Mouse (Mus musculus) adrenal gland, adult (tissue): ENCODE measurements at regions not wholly inside any gene's neighbourhood (a gene's known extent, or its start where the extent isn't known, plus 50 kb on each side); places are given as distances from the start of the nearest gene placed in this dataset.

Source experiments
- DNase-seq, 2 experiments: peaks; one replicate each; pipeline ENCODE4 v3.0.0; 2022 to 2023; ENCODE audit warnings: low spot score in 1 of 2; ENCODE audit not compliant: inconsistent age in 2 of 2

- DNase-seq: peak in 1 of 2 experiments; percentile 20
These were observed 100.6 kb upstream of the Trpc6 start for GRCm38 (mm10) chr9:8443315-8443714.

- DNase-seq: no peak
These were observed 92.5 kb upstream of the Trpc6 start for GRCm38 (mm10) chr9:8451471-8451870.

GRCm38 (mm10) chr9:8453591-8453990, 90.4 kb upstream of the Trpc6 start:
- DNase-seq: no peak

GRCm38 (mm10) chr9:8454557-8454956, 89.4 kb upstream of the Trpc6 start:
- DNase-seq: no peak

- DNase-seq: no peak
These were observed 84.8 kb upstream of the Trpc6 start for GRCm38 (mm10) chr9:8459084-8459571.

- DNase-seq: no peak
These were observed 82.2 kb upstream of the Trpc6 start for GRCm38 (mm10) chr9:8461737-8462136.

- DNase-seq: no peak
These were observed 81.1 kb upstream of the Trpc6 start for GRCm38 (mm10) chr9:8462881-8463280.

GRCm38 (mm10) chr9:8486525-8486924, 57.4 kb upstream of the Trpc6 start:
- DNase-seq: no peak

GRCm38 (mm10) chr9:8487821-8488220, 56.1 kb upstream of the Trpc6 start:
- DNase-seq: peak in 1 of 2 experiments; percentile 15
